Mouse (Mus musculus): ENCODE data around the gene D3Ertd254e. TPM values are rescaled to one million over a fixed set of nuclear protein-coding genes. Genes with fewer than 3 reads are reported as not detected.

The D3Ertd254e gene
- polyA plus RNA-seq, 1 experiment: 1.3 TPM

DNA sequence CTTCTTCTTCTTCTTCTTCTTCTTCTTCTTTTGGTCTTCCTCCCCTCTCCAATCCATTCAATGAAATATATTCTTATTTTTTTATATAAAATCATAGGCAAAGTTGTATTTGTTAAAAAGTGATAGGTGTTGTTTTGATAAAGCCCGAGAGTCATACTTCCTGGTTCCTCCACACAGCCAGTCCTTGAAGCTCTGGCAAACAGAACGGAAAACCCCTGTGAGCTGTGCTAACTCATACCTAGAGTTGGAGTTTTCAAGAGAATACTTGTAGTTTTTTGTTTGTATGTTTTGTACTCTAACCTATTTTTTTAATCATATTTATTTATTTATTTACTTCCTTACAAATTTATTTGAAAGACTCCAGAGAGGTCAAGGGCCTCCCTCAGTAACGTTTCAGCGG lies 61.9 kb downstream of the D3Ertd254e start:
- TF ChIP-seq CTCF (conservative IDR thresholded peaks at IDR 0.05; ENCODE audit: insufficient read depth, insufficient read length, low read depth, low read length) (no peak), POLR2A (IDR thresholded peaks at IDR 0.05; ENCODE audit: low read depth, low read length) (no peak)

More for the DNA sequence above, 61.9 kb downstream of the D3Ertd254e start:
- H3K27ac ChIP-seq (ENCODE audit: insufficient read depth, low read depth, low read length): no peak overlapping the region
- DNase-seq: no peak
- H3K27me3 ChIP-seq (replicated peaks; ENCODE audit: control insufficient read depth, insufficient read depth, low read length): no peaks in the 10 kb centered on the region
- H3K4me1 ChIP-seq (ENCODE audit: control insufficient read depth, insufficient read depth, low read length): peaks cover under 1% of the 10 kb centered on the region; the same call in 1 of the 2 replicates
- no peaks in the 10 kb centered on the region for H3K36me3 ChIP-seq (ENCODE audit: control insufficient read depth, insufficient read depth, low read length)
- H3K4me3 ChIP-seq (ENCODE audit: insufficient read depth, low read depth, low read length): no peak overlapping the region
- WGBS: 76% methylated on average over 4 of the region's 4 CpGs

Other genes starting within 250 kb of the D3Ertd254e start
- gene Dcun1d1, start 213.6 kb upstream of the D3Ertd254e start, polyA plus RNA-seq (2012; rRNA removed): 8.2 and 11.9 TPM in 2 replicates
- gene Mccc1, start 150.3 kb upstream of the D3Ertd254e start, polyA plus RNA-seq (2012; rRNA removed): 73.3 and 73.7 TPM in 2 replicates
- 0.05 TPM in 2 replicates for gene Ccdc144b, start 97.5 kb upstream of the D3Ertd254e start, polyA plus RNA-seq (2012; rRNA removed)
- 41.1 and 45.5 TPM in 2 replicates for gene Acad9, start 85.0 kb upstream of the D3Ertd254e start, polyA plus RNA-seq (2012; rRNA removed)
- gene Qrfpr, start 71.3 kb downstream of the D3Ertd254e start, polyA plus RNA-seq (2012; rRNA removed): not detected in 2 replicates